Mouse (Mus musculus) G1E (cell line): ENCODE measurements around the gene Vav1. TPM values are rescaled to one million over a fixed set of nuclear protein-coding genes. Genes with fewer than 3 reads are reported as not detected.
"Not testable (repeated sequence)": the region's sequence is repeated elsewhere in the genome, so short reads cannot be mapped to it uniquely, and the experiment has no call there.

Experiments
- ATAC-seq: 2 replicates; pipeline ENCODE4 v1.8.0; 2016; ENCODE audit warnings: mild to moderate bottlenecking; ENCODE audit not compliant: insufficient number of reproducible peaks, poor library complexity, low FRiP score, severe bottlenecking; ENCODE audit errors: extremely low read depth
- DNase-seq: peaks from one replicate; pipeline ENCODE4 v3.0.0; 2012; ENCODE audit warnings: low spot score
- H3K27me3 ChIP-seq: 2 replicates; pipeline ENCODE4 v1.6.1; 2012; ENCODE audit warnings: mild to moderate bottlenecking, low read length, inconsistent platforms; ENCODE audit not compliant: insufficient read depth
- H3K36me3 ChIP-seq: replicated peaks from 2 replicates; pipeline ENCODE3; 2012; ENCODE audit warnings: mild to moderate bottlenecking, inconsistent platforms
- H3K4me1 ChIP-seq: 2 replicates; pipeline ENCODE4 v1.6.1; 2012; ENCODE audit warnings: low read depth, low read length, inconsistent platforms, mixed read lengths; ENCODE audit not compliant: insufficient read depth
- H3K4me3 ChIP-seq: 2 replicates; pipeline ENCODE4 v1.5.1; 2012; ENCODE audit warnings: low read depth, mild to moderate bottlenecking, inconsistent platforms, low read length, moderate library complexity, mixed read lengths
- H3K9me3 ChIP-seq: replicated peaks from 2 replicates; pipeline ENCODE4 v1.6.1; 2012; ENCODE audit warnings: inconsistent platforms
- CTCF ChIP-seq: IDR thresholded peaks from 2 replicates; pipeline ENCODE4 v1.5.1; 2012; ENCODE audit warnings: low read depth, low read length, inconsistent platforms, mixed read lengths
- GATA1 ChIP-seq: IDR thresholded peaks from 2 replicates; pipeline ENCODE4 v1.6.1; 2012; ENCODE audit warnings: borderline replicate concordance, low read length, inconsistent platforms, mixed read lengths
- GATA2 ChIP-seq: IDR thresholded peaks from 2 replicates; pipeline ENCODE4 v1.6.1; 2012; ENCODE audit warnings: low read depth, low read length, inconsistent platforms, borderline replicate concordance
- POLR2AphosphoS5 ChIP-seq: IDR thresholded peaks from 2 replicates; pipeline ENCODE4 v1.6.1; 2012; ENCODE audit warnings: low read depth, low read length, inconsistent platforms; ENCODE audit not compliant: insufficient replicate concordance
- TAL1 ChIP-seq: conservative IDR thresholded peaks from 2 replicates; pipeline ENCODE4 v1.6.1; 2012; ENCODE audit warnings: low read depth, low read length, inconsistent platforms, mixed read lengths
- polyA plus RNA-seq: library from polyadenylated mRNA; stranded (reverse); fragments of >175 nt; gene quantifications from 2 replicates; pipeline ENCODE4 v1.2.3, GENCODE M21; 2012
- total RNA-seq, 2 experiments: library from RNA; stranded (forward) in 1 of 2; stranded (reverse) in 1 of 2; fragments of 200-1000 nt in 1 of 2; fragments of >200 nt in 1 of 2; fragmentation: Nextera tagmentation in 1 of 2; gene quantifications; 2 replicates each; pipeline ENCODE4 v1.2.3; 2014 to 2017

Gene Vav1
- total and polyA plus RNA-seq, 3 experiments: 48.1 to 175 (median 50.0) TPM

GRCm38 (mm10) chr17:57273846-57274245 is 5.1 kb upstream of the Vav1 start:
- no peak overlapping the region for H3K4me3 ChIP-seq
- peaks cover 52% of the 10 kb centered on the region for H3K27me3 ChIP-seq

GRCm38 (mm10) chr17:57274686-57275085 is 4.2 kb upstream of the Vav1 start:
- no peak overlapping the region for H3K4me3 ChIP-seq
- ATAC-seq: no peak
- no peaks in the 10 kb centered on the region for H3K9me3 ChIP-seq
- no peaks in the 10 kb centered on the region for H3K36me3 ChIP-seq
- no peak for DNase-seq
- H3K27me3 ChIP-seq: peaks cover 43% of the 10 kb centered on the region
- no peak for TF ChIP-seq TAL1
- TF ChIP-seq GATA1: no peak
- no peak for TF ChIP-seq CTCF
- H3K4me1 ChIP-seq: peaks cover 48% of the 10 kb centered on the region

More at GRCm38 (mm10) chr17:57273846-57274245, 5.1 kb upstream of the Vav1 start:
- Histone ChIP-seq H3K9me3 (no peaks in the 10 kb centered on the region), H3K4me1 (peaks cover 39% of the 10 kb centered on the region), H3K36me3 (no peaks in the 10 kb centered on the region)
- TF ChIP-seq TAL1 (no peak), CTCF (no peak), GATA1 (no peak), GATA2 (no peak), POLR2AphosphoS5 (no peak)
- ATAC-seq (no peak), DNase-seq (no peak)

- Histone ChIP-seq H3K36me3 (peaks cover 4% of the 10 kb centered on the region), H3K4me3 (peak overlapping the region; percentile 69; the same call in 1 of the 2 replicates), H3K27me3 (peaks cover 41% of the 10 kb centered on the region), H3K4me1 (peaks cover 54% of the 10 kb centered on the region), H3K9me3 (no peaks in the 10 kb centered on the region)
- TF ChIP-seq GATA2 (no peak), GATA1 (no peak), POLR2AphosphoS5 (no peak), CTCF (no peak), TAL1 (no peak)
- ATAC-seq (no peak), DNase-seq (peak; percentile 67)
These were observed 3.5 kb upstream of the Vav1 start for GRCm38 (mm10) chr17:57275111-57275996.

- no peak for ATAC-seq
- TF ChIP-seq GATA1 (no peak), GATA2 (no peak), POLR2AphosphoS5 (no peak), CTCF (no peak), TAL1 (no peak)
These were observed 2.9 kb upstream of the Vav1 start for GRCm38 (mm10) chr17:57275997-57276351.

GRCm38 (mm10) chr17:57276634-57277121 is 2.2 kb upstream of the Vav1 start:
- Histone ChIP-seq H3K27me3 (peaks cover 32% of the 10 kb centered on the region), H3K36me3 (peaks cover 18% of the 10 kb centered on the region), H3K4me3 (peak overlapping the region; percentile 69), H3K9me3 (no peaks in the 10 kb centered on the region), H3K4me1 (peaks cover 67% of the 10 kb centered on the region)
- ATAC-seq (peak; percentile 37; the same call in 1 of the 2 replicates), DNase-seq (peak; percentile 74)
- peak; percentile 85 for TF ChIP-seq CTCF
- TF ChIP-seq GATA1: no peak
- no peak for TF ChIP-seq POLR2AphosphoS5
- TF ChIP-seq TAL1: no peak
- no peak for TF ChIP-seq GATA2

More at GRCm38 (mm10) chr17:57275997-57276351, 2.9 kb upstream of the Vav1 start:
- Histone ChIP-seq H3K4me3 (peak overlapping the region; percentile 69; the same call in 1 of the 2 replicates), H3K4me1 (peaks cover 60% of the 10 kb centered on the region), H3K9me3 (no peaks in the 10 kb centered on the region), H3K27me3 (peaks cover 36% of the 10 kb centered on the region), H3K36me3 (peaks cover 11% of the 10 kb centered on the region)
- DNase-seq: no peak

- Histone ChIP-seq H3K36me3 (peaks cover 26% of the 10 kb centered on the region), H3K27me3 (peaks cover 23% of the 10 kb centered on the region), H3K4me1 (peaks cover 77% of the 10 kb centered on the region)
- not testable (repeated sequence) for DNase-seq, H3K4me3 ChIP-seq, ATAC-seq, H3K9me3 ChIP-seq
These were observed 1.2 kb upstream of the Vav1 start for GRCm38 (mm10) chr17:57277598-57278261.
